Mouse (Mus musculus): ENCODE measurements around the gene Unc119b. TPM values are rescaled to one million over a fixed set of nuclear protein-coding genes. Genes with fewer than 3 reads are reported as not detected.
A peak's percentile ranks its signal among the peaks of the same experiment; 100 is the strongest.
"Not testable (repeated sequence)": the region's sequence is repeated elsewhere in the genome, so short reads cannot be mapped to it uniquely, and the experiment has no call there.

Gene Unc119b
- total RNA-seq (2017), result 11.1 and 14.7 TPM in 2 replicates

DNA sequence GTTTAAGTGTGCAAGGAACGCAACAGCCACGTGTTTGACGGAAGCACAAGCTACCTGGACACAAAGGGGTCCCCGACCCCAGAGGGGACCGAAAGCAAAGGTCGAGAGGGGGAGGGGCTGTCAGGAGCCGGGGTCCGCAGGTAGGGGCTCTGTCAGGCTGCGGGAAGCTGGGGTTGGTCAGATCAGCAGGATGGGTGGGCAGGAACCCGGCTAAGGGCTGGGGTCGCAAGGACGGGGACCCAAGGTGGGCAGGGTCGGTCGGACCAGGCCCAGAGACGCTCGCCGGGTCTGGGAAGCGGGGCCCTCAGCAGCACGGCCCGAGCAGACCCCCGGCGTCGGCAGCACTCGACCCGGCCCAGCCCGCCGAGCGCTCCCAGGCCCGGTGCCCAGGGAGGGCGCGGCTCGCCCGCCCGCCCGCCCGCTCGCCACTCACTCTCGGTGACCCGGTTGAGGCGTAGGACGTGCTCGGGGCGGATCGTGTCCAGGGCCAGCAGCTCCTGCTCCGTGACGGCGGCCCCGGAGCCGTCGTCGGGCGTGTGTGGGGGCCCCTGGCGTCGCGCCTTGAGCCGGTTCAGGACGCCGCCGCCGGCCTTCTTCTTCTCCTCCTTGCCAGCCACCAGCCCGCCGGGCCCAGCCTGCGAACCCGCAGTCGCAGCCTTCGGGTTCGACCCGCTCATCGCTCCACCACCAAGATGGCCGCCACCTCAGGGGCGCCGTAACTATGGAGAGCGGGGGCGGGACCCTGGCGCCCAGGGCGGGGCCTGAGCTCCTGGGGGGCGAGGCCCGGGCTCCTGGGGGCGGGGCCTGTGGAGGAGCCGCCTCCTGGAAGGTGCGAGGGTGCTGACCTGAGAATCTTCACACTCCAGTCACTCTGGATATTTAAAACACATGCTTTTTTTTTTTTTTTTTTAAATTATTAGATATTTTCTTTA is at the start of gene Unc119b:
TSS of gene Unc119b (minus strand) at position 742 of the 932 bp plus-strand sequence.
- peak; percentile 93 for ATAC-seq (replicated peaks; ENCODE audit: low read depth, poor library complexity, severe bottlenecking)

DNA sequence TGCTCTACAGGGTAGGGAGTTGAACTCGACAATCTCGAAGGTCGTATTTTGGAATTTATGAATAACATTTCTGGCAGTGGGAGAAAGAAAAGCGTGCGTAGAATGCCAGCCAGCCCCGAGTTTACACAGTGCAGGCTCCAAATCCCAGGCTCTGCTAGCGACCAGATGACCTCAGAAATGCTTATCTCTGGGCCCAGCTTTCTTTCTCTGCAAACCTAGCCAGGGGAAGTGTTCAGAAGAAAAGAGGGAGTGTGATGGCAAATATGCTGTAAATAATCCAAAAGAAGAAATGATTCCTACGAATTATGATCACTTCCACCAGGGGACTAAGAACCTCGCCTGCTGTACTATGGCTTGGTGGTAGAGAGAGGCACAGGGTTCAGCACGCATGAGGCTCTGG is 48.7 kb upstream of the Unc119b start:
- no peak for ATAC-seq (replicated peaks; ENCODE audit: low read depth, poor library complexity, severe bottlenecking)

- ATAC-seq (replicated peaks; ENCODE audit: low read depth, poor library complexity, severe bottlenecking), result no peak
These were observed 48.1 kb upstream of the Unc119b start for GRCm38 (mm10) chr5:115182925-115183324.

GRCm38 (mm10) chr5:115181248-115181940 is 46.6 kb upstream of the Unc119b start:
- no peak for ATAC-seq (replicated peaks; ENCODE audit: low read depth, poor library complexity, severe bottlenecking)

DNA sequence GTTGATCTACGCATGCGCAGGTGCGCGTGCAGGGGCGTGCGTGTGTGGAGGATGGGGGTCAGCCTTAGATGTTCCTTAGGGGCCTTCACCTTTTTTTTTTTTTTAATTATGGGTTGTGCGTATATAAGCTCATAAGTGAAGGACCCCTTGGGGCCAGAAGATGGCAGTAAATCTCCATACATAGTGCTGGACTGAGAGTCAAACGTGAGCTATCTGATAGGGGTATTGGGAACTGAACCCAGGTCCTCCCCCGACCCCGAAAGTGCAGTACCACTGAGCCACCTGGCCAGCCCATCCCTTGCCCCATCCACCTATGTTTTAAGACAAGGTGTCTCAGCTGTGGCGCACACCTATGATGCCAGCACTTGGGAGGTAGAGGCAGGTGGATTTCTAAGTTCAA is 44.8 kb upstream of the Unc119b start:
- no peak for ATAC-seq (replicated peaks; ENCODE audit: low read depth, poor library complexity, severe bottlenecking)

GRCm38 (mm10) chr5:115177866-115178265 is 43.1 kb upstream of the Unc119b start:
- ATAC-seq (replicated peaks; ENCODE audit: low read depth, poor library complexity, severe bottlenecking), result no peak

- ATAC-seq (replicated peaks; ENCODE audit: low read depth, poor library complexity, severe bottlenecking), result peak; percentile 45; the same call in 1 of the 2 replicates
These were observed 39.8 kb upstream of the Unc119b start for GRCm38 (mm10) chr5:115174554-115174953.

DNA sequence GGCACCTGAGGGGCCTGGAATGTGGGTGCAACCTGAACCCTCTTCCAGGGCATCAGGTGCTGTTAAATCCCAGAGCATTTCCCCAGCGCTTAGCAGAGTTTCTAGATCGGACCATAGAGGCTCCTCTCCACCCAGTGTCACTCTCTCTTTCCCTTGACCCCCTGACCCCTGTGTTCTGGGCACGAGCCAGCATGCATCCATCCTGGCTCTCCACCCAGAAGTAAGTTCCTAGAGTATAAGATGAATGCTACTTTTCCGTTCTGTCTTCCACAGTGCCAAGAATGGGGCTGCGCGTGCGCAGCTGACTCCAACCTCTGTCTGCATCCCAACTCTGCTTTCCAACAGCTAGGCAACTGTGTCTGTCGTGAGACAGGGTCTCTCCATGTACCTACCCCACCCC is 35.4 kb upstream of the Unc119b start:
- ATAC-seq (replicated peaks; ENCODE audit: low read depth, poor library complexity, severe bottlenecking), result no peak

- no peak for ATAC-seq (replicated peaks; ENCODE audit: low read depth, poor library complexity, severe bottlenecking)
These were observed 34.1 kb upstream of the Unc119b start for GRCm38 (mm10) chr5:115168641-115169415.

DNA sequence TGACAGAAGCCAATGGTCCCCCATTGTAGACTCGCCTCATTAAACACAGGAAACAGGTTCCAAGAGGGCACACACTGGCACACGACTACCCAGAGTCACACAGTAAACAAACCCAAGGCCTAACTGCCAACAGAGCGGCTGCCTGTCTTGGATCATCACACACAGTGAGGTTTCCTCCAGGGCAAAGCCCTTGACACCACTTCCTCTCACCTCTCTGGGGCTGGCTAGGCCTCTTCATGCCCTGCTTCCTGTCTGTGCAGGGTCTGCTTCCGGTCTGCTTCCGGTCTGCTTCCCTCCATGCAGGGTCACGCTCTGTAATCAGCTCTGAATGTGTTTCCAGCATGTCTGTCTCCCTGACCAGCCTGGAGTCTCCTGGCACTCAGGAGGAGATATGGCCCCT is 32.6 kb upstream of the Unc119b start:
- ATAC-seq (replicated peaks; ENCODE audit: low read depth, poor library complexity, severe bottlenecking), result peak; percentile 76

GRCm38 (mm10) chr5:115166815-115167194 is 32.0 kb upstream of the Unc119b start:
- no peak for ATAC-seq (replicated peaks; ENCODE audit: low read depth, poor library complexity, severe bottlenecking)

GRCm38 (mm10) chr5:115165895-115166814 is 31.4 kb upstream of the Unc119b start:
- no peak for ATAC-seq (replicated peaks; ENCODE audit: low read depth, poor library complexity, severe bottlenecking)

- no peak for ATAC-seq (replicated peaks; ENCODE audit: low read depth, poor library complexity, severe bottlenecking)
These were observed 30.6 kb upstream of the Unc119b start for GRCm38 (mm10) chr5:115165351-115165750.

DNA sequence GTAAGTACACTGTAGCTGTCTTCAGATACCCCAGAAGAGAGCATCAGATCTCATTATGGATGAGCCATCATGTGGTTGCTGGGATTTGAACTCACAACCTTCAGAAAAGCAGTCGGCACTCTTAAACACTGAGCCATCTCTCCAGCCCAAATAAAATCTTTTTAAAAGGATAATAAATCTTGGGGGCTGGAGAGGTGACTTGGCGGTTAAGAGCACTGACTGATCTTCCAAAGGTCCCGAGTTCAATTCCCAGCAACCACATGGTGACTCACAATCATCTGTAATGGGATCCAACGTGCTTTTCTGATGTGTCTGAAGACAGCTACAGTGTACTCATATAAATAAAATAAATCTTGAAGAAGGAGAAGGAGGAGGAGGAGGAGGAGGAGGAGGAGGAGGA is 29.7 kb upstream of the Unc119b start:
- not testable (repeated sequence) for ATAC-seq (replicated peaks; ENCODE audit: low read depth, poor library complexity, severe bottlenecking)

GRCm38 (mm10) chr5:115163563-115163962 is 28.8 kb upstream of the Unc119b start:
- ATAC-seq (replicated peaks; ENCODE audit: low read depth, poor library complexity, severe bottlenecking), result no peak

- ATAC-seq (replicated peaks; ENCODE audit: low read depth, poor library complexity, severe bottlenecking), result not testable (repeated sequence)
These were observed 27.1 kb upstream of the Unc119b start for GRCm38 (mm10) chr5:115161940-115162279.

GRCm38 (mm10) chr5:115161064-115161939 is 26.5 kb upstream of the Unc119b start:
- ATAC-seq (replicated peaks; ENCODE audit: low read depth, poor library complexity, severe bottlenecking), result no peak

GRCm38 (mm10) chr5:115160655-115161054 is 25.9 kb upstream of the Unc119b start:
- no peak for ATAC-seq (replicated peaks; ENCODE audit: low read depth, poor library complexity, severe bottlenecking)

GRCm38 (mm10) chr5:115159165-115159564 is 24.4 kb upstream of the Unc119b start:
- ATAC-seq (replicated peaks; ENCODE audit: low read depth, poor library complexity, severe bottlenecking), result no peak

Data from common myeloid progenitor, adult 5-6 weeks (primary cell).